Comparison of ENCODE assay signal across 8 mouse cellular contexts in genomic region chr2:83723921-83724826, GRCm38 (mm10). TPM values are rescaled to one million over a fixed set of nuclear protein-coding genes. Genes with fewer than 3 reads are reported as not detected.
DNase-seq lines count a peak whose midpoint lies in the region; ATAC-seq lines count a peak whose summit lies in the region.

Itgav (plus strand) TSS chr2:83724397.

- peak within 1 kb of the TSS; percentile 83 for H3K4me2 ChIP-seq in forebrain, embryonic 15.5 days (replicated peaks)
- peak within 1 kb of the TSS; percentile 72 for H3K4me2 ChIP-seq in liver, embryonic 15.5 days
- peak within 1 kb of the TSS; percentile 70 for H3K4me2 ChIP-seq in stomach, embryonic 15.5 days

- intact Hi-C loops in heart, postnatal 10 days (cut with DNase I), result loop anchor here (2.0 kb wide), 4 partner anchors 21 to 77 kb away; no protein-coding TSS in a partner anchor

- H3K27me3 ChIP-seq in forebrain, embryonic 15.5 days, result no peaks in the 10 kb centered on the region
- peaks cover 30% of the 10 kb centered on the region for H3K27me3 ChIP-seq in liver, embryonic 15.5 days
- no peaks in the 10 kb centered on the region for H3K27me3 ChIP-seq in stomach, embryonic 15.5 days (replicated peaks)

- no peaks in the 10 kb centered on the region for H3K36me3 ChIP-seq in forebrain, embryonic 15.5 days
- H3K36me3 ChIP-seq in liver, embryonic 15.5 days (replicated peaks), result no peaks in the 10 kb centered on the region
- no peaks in the 10 kb centered on the region for H3K36me3 ChIP-seq in stomach, embryonic 15.5 days

- WGBS in forebrain, embryonic 15.5 days, result under 1% methylated on average over 74 of the region's 84 CpGs
- under 1% methylated on average over 81 of the region's 84 CpGs for WGBS in liver, embryonic 15.5 days (ENCODE audit: insufficient replicate concordance)
- WGBS in stomach, embryonic 15.5 days, result under 1% methylated on average over 72 of the region's 84 CpGs

- ATAC-seq in forebrain, embryonic 15.5 days (replicated peaks), result peak; percentile 96
- peak; percentile 90 for ATAC-seq in liver, embryonic 15.5 days (ENCODE audit: insufficient read depth)
- ATAC-seq in stomach, embryonic 15.5 days (ENCODE audit: insufficient read depth, low FRiP score, low read depth), result peak; percentile 98

- H3K4me1 ChIP-seq in forebrain, embryonic 15.5 days, result peaks cover 16% of the 10 kb centered on the region
- H3K4me1 ChIP-seq in liver, embryonic 15.5 days (replicated peaks), result peaks cover 10% of the 10 kb centered on the region; the same call in 1 of the 2 replicates
- H3K4me1 ChIP-seq in stomach, embryonic 15.5 days, result peaks cover 17% of the 10 kb centered on the region; the same call in 1 of the 2 replicates

- peak within 1 kb of the TSS; percentile 75 for H3K9ac ChIP-seq in forebrain, embryonic 15.5 days (replicated peaks)
- H3K9ac ChIP-seq in liver, embryonic 15.5 days, result peak within 1 kb of the TSS; percentile 61
- H3K9ac ChIP-seq in stomach, embryonic 15.5 days, result peak within 1 kb of the TSS; percentile 84

- peak; percentile 75 to 79 for DNase-seq in CD8-positive naive resting alpha-beta T cell, adult 2 months (ENCODE audit: low read depth in 2 of 2, low spot score in 2 of 2)
- DNase-seq in c-Kit-positive CD71-negative TER-119-negative erythroid progenitor cells, embryonic 14.5 days (ENCODE audit: low read depth), result peak; percentile 52
- DNase-seq in heart, postnatal 10 days, result peak; percentile 95 to 97
- DNase-seq in kidney, postnatal 4 days, result peak; percentile 94 to 96
- DNase-seq in neural tube, embryonic 10.5 days (ENCODE audit: extremely low spot score, low spot score), result peak; percentile 85

- H3K27ac ChIP-seq in forebrain, embryonic 15.5 days (replicated peaks), result peak within 1 kb of the TSS; percentile 82
- H3K27ac ChIP-seq in liver, embryonic 15.5 days (replicated peaks), result peak within 1 kb of the TSS; percentile 79
- peak within 1 kb of the TSS; percentile 97 for H3K27ac ChIP-seq in stomach, embryonic 15.5 days

- H3K4me3 ChIP-seq in forebrain, embryonic 15.5 days, result peak within 1 kb of the TSS; percentile 83
- H3K4me3 ChIP-seq in liver, embryonic 15.5 days (replicated peaks), result peak within 1 kb of the TSS; percentile 67
- H3K4me3 ChIP-seq in stomach, embryonic 15.5 days (replicated peaks), result peak within 1 kb of the TSS; percentile 74

- H3K9me3 ChIP-seq in forebrain, embryonic 15.5 days, result no peaks in the 10 kb centered on the region
- H3K9me3 ChIP-seq in liver, embryonic 15.5 days (replicated peaks), result no peaks in the 10 kb centered on the region
- no peaks in the 10 kb centered on the region for H3K9me3 ChIP-seq in stomach, embryonic 15.5 days

RNA-seq across cellular contexts. Expression of gene Itgav, which starts in this region (rescaled TPM):
- 18.2 and 19.9 TPM in 2 replicates for polyA plus RNA-seq in forebrain, embryonic 15.5 days (2015; fragmentation: Nextera tagmentation; extraction: Ambion mirVana)
- total RNA-seq in heart, postnatal 10 days (2021), result 10 to 100 TPM; 53.7 to 56.0 TPM
- polyA plus RNA-seq in liver, embryonic 15.5 days (2015; fragmentation: Nextera tagmentation; extraction: Ambion mirVana), result 10.7 and 12.4 TPM in 2 replicates
- 76.4 and 83.1 TPM in 2 replicates for polyA plus RNA-seq in stomach, embryonic 15.5 days (2015; fragmentation: Nextera tagmentation; extraction: Ambion mirVana)

Comparison
In these comparisons a context has a peak if more than half of its experiments do, and no peak if none do; other contexts are left out.
1. Peak in every context shown above with its lines: DNase-seq, ATAC-seq, H3K4me3 ChIP-seq and H3K27ac ChIP-seq.